Mouse (Mus musculus) myocyte (in vitro differentiated cells): ENCODE data around the gene Fxyd5.

Source experiments
- CEBPB ChIP-seq: IDR thresholded peaks from 2 replicates; pipeline ENCODE4 v1.6.1; 2011; ENCODE audit warnings: mild to moderate bottlenecking, moderate library complexity; ENCODE audit not compliant: poor library complexity, insufficient read depth, severe bottlenecking
- E2F4 ChIP-seq: IDR thresholded peaks from one replicate; pipeline ENCODE4 v1.6.1; 2011; ENCODE audit warnings: mild to moderate bottlenecking, control low read depth, moderate library complexity; ENCODE audit not compliant: insufficient read depth
- MAX ChIP-seq: IDR thresholded peaks from one replicate; pipeline ENCODE4 v1.6.1; 2011; ENCODE audit warnings: low read depth, mild to moderate bottlenecking, control low read depth
- MYOD1 ChIP-seq, 3 experiments: IDR thresholded peaks; one replicate each; pipeline ENCODE4 v1.6.1; 2011; ENCODE audit warnings: control low read depth in 2 of 3, low read depth in 2 of 3, mild to moderate bottlenecking in 2 of 3, moderate library complexity in 1 of 3; ENCODE audit not compliant: insufficient read length in 2 of 3, control insufficient read depth in 1 of 3
- POLR2A ChIP-seq: IDR thresholded peaks from one replicate; pipeline ENCODE4 v1.6.1; 2011; ENCODE audit warnings: low read depth, mild to moderate bottlenecking, control low read depth, moderate library complexity; ENCODE audit not compliant: insufficient read length
- POLR2AphosphoS2 ChIP-seq: IDR thresholded peaks from one replicate; pipeline ENCODE4 v1.6.1; 2011; ENCODE audit warnings: low read depth, control low read depth; ENCODE audit not compliant: insufficient read length
- REST ChIP-seq: IDR thresholded peaks from one replicate; pipeline ENCODE4 v1.6.1; 2011; ENCODE audit warnings: mild to moderate bottlenecking, control low read depth, moderate library complexity; ENCODE audit not compliant: insufficient read depth, insufficient read length
- TCF12 ChIP-seq: IDR thresholded peaks from one replicate; pipeline ENCODE4 v1.6.1; 2011; ENCODE audit warnings: mild to moderate bottlenecking, control low read depth; ENCODE audit not compliant: poor library complexity, insufficient read depth, severe bottlenecking
- TCF3 ChIP-seq: IDR thresholded peaks from one replicate; pipeline ENCODE4 v1.6.1; 2011; ENCODE audit warnings: low read depth, control low read depth; ENCODE audit not compliant: insufficient read length
- USF1 ChIP-seq: IDR thresholded peaks from one replicate; pipeline ENCODE4 v1.6.1; 2011; ENCODE audit warnings: low read depth, mild to moderate bottlenecking, control low read depth, moderate library complexity

- TF ChIP-seq E2F4 (no peak), MAX (no peak), POLR2A (no peak), USF1 (no peak), MYOD1 (IDR thresholded peaks at IDR 0.05; ENCODE audit: control insufficient read depth in 1 of 3, insufficient read length in 2 of 3, low read depth in 2 of 3) (no peak), POLR2AphosphoS2 (no peak), TCF12 (no peak), TCF3 (no peak), CEBPB (no peak), REST (no peak)
Observed at GRCm38 (mm10) chr7:31056448-31056847, 14.2 kb upstream of the Fxyd5 start.
